Mouse (Mus musculus): ENCODE measurements around the gene Stn1.
"Not testable (repeated sequence)": the region's sequence is repeated elsewhere in the genome, so short reads cannot be mapped to it uniquely, and the experiment has no call there.

The Stn1 gene

GRCm38 (mm10) chr19:47537300-47537792 lies at the start of gene Stn1:
Gene Stn1 (minus strand): TSS chr19:47537507.
- DNase-seq, result no peak

GRCm38 (mm10) chr19:47587009-47587408 lies 49.7 kb upstream of the Stn1 start:
- no peak for DNase-seq

- no peak for DNase-seq
Measured at GRCm38 (mm10) chr19:47585772-47586171, 48.5 kb upstream of the Stn1 start.

- DNase-seq, result peak; percentile 65
Measured at GRCm38 (mm10) chr19:47579788-47580631, 42.7 kb upstream of the Stn1 start.

- peak; percentile 95 for DNase-seq
Measured at GRCm38 (mm10) chr19:47579225-47579787, 42.0 kb upstream of the Stn1 start, which contains the start of gene Slk. Gene Slk (plus strand): TSS chr19:47579678.

- DNase-seq, result peak; percentile 26
Measured at GRCm38 (mm10) chr19:47578581-47579224, 41.4 kb upstream of the Stn1 start.

- no peak for DNase-seq
Measured at GRCm38 (mm10) chr19:47573718-47574117, 36.4 kb upstream of the Stn1 start.

GRCm38 (mm10) chr19:47571981-47572380 lies 34.7 kb upstream of the Stn1 start:
- DNase-seq, result not testable (repeated sequence)

- DNase-seq, result no peak
Measured at GRCm38 (mm10) chr19:47570042-47570441, 32.7 kb upstream of the Stn1 start.

GRCm38 (mm10) chr19:47565994-47566393 lies 28.7 kb upstream of the Stn1 start:
- DNase-seq, result no peak

GRCm38 (mm10) chr19:47565031-47565654 lies 27.8 kb upstream of the Stn1 start:
- peak; percentile 36 for DNase-seq

GRCm38 (mm10) chr19:47563715-47564114 lies 26.4 kb upstream of the Stn1 start:
- DNase-seq, result no peak

- no peak for DNase-seq
Measured at GRCm38 (mm10) chr19:47561996-47562441, 24.7 kb upstream of the Stn1 start.

- DNase-seq, result no peak
Measured at GRCm38 (mm10) chr19:47560544-47561161, 23.3 kb upstream of the Stn1 start.

GRCm38 (mm10) chr19:47559751-47560512 lies 22.6 kb upstream of the Stn1 start:
- no peak for DNase-seq

GRCm38 (mm10) chr19:47559145-47559544 lies 21.8 kb upstream of the Stn1 start:
- no peak for DNase-seq

- no peak for DNase-seq
Measured at GRCm38 (mm10) chr19:47549584-47549983, 12.3 kb upstream of the Stn1 start.

- no peak for DNase-seq
Measured at GRCm38 (mm10) chr19:47549174-47549573, 11.9 kb upstream of the Stn1 start.

GRCm38 (mm10) chr19:47548432-47549076 lies 11.2 kb upstream of the Stn1 start:
- DNase-seq, result no peak

GRCm38 (mm10) chr19:47545528-47545927 lies 8.2 kb upstream of the Stn1 start:
- DNase-seq, result no peak

- no peak for DNase-seq
Measured at GRCm38 (mm10) chr19:47545055-47545454, 7.7 kb upstream of the Stn1 start.
